Mouse (Mus musculus) frontal cortex, postnatal 14 days (tissue): ENCODE data around the gene Methig1.
"Not testable (repeated sequence)": the region's sequence is repeated elsewhere in the genome, so short reads cannot be mapped to it uniquely, and the experiment has no call there.

ENCODE experiments used
- DNase-seq, 2 experiments: peaks; one replicate each; pipeline ENCODE4 v3.0.0; 2022; ENCODE audit warnings: low spot score in 2 of 2

Gene Methig1

DNA sequence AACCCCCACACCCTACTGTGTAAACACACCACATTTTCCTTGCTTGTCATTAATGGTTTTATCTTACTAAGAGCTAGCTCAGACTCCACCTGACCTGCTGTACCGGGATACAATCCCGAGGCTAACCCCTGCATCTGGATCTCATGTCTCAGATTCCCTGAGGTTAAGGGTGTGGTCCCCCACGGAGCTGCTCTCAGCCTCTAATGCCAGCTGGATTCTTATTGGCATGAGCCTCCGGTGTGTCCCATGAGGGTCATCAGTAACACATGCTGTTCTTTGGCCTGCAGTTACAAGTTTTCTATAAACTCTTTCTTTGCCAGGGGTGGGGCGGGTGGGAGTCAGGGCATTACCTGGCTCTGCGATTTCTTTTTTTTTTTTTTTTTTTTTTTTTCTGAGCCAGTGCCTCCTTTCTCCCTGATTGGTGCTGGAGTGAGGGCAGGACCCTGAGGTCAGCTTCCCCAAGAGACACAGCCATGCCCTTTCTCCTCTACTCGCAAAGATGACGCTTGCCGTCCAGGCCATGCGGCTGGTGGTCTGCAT, at the start of gene Methig1, which contains the start of gene Mettl7a2:
TSS of gene Methig1 (plus strand) at position 439 of the 540 bp plus-strand sequence.
TSS of gene Mettl7a2 (plus strand) at position 490 of the 540 bp plus-strand sequence.
- no peak for DNase-seq

DNA sequence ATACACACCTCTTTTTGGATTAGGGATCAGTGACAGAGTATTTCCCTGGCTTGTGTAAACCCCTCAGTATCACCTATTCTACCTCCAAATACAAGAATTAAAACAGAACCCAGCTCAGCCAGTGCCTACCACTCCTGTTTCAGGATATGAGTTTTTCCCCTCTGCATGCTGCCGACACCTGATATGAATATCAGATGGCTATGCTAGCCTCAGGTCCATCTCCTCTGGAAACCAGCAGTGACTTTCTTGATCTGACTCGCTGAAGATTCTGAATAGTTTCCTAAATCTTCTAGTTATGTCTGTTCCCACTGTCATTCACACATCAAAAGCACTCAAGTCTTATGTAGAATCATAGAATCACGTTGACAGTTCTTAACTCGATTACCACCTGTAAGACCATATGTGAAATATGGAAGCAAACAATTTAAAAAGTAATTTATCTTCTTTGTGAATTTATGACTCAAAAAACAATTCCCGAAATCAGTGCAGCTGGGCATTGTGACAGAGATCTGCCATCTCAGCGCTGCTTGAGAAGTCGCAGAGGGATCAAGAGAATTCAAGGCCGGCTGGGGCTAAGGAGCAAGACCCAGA, 49.4 kb upstream of the Methig1 start:
- DNase-seq, result no peak

GRCm38 (mm10) chr15:100304019-100304991, 48.6 kb upstream of the Methig1 start, which contains the start of gene Mettl7a1:
Gene Mettl7a1, plus strand, starts transcription at chr15:100304140.
- peak; percentile 68 to 71 for DNase-seq

DNA sequence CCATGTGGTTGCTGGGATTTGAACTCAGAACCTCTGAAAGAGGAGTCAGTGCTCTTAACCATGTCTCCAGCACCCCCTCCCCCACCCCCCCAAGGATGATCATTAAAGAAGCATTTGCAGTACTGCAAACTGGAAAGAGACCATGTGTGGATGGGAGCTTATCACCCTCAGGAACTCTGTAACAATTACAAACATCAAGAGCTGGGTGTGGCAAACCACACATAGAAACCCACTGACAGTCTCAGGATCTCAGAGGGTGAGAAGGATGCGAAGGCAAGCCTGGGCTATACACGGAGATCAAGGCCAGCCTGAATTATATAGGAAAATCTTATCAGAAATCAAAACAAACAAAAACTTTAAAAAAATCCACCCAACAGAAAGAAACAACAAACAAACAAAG, 46.7 kb upstream of the Methig1 start:
- DNase-seq, result no peak

- DNase-seq, result not testable (repeated sequence)
Observed at GRCm38 (mm10) chr15:100307438-100308096, 45.4 kb upstream of the Methig1 start.

GRCm38 (mm10) chr15:100312346-100312745, 40.6 kb upstream of the Methig1 start:
- DNase-seq, result no peak

DNA sequence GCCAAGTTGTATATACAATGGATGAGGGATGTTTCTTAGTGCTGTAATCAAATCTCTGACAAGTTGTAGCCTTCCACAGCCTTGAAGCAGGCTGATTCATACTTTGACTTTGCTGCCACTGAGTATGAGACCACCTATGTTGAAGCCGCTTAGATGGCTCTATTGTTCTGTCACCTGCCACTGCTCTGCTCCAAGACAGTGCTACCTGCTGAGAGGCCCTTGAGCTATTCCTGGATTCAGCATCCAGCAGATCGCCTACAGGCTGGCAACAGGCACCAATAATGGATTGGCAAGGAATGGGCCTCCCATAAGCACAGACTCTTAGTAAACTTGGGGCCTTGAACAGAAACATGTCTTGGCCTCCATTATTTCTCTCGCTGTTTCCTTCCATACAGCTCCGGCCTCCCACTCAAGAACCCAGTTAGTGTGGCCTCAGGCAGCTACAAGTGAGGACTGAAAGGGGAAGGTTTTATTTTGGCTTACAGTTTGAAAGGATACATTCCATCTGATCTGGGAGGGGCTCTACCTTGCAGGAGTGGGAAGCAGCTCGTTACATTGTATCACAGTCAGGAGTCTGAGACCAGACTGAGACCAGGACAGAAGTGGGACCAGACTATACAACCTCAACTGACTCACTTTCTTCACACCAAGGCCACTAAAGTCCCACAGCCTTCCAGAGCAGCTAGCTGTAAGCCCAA, 38.4 kb upstream of the Methig1 start:
- no peak for DNase-seq

DNA sequence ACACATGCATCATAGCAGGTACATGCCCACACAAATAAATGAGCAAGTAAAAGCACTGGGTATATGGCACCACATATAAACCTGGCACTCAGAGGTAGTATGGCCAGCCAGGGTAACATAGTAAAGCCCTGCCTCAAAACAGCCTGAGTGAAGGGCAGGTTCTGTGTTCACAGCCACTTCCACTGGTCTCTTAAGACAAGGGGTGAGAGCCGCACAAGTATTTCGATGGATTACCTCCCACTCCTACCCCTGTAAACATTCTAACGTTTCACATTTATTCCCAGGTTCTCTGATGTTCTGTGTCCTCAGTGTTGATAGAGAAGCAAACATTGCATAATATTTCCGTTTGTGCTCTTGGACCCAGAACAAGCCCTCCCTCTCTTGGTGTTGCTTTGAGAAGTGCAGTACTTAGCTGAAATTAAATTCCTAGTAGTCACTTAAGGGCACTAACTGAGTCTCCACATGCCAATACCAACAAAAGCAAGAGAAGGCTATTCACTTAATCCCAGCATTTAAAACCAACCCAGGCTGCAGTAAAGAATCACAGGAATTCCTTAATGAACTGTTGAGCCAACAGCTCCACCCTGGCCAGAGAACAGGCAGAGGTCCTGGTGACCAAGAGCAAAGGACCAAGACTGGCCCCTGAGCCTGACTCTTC, 34.8 kb upstream of the Methig1 start:
- DNase-seq, result not testable (repeated sequence)

DNA sequence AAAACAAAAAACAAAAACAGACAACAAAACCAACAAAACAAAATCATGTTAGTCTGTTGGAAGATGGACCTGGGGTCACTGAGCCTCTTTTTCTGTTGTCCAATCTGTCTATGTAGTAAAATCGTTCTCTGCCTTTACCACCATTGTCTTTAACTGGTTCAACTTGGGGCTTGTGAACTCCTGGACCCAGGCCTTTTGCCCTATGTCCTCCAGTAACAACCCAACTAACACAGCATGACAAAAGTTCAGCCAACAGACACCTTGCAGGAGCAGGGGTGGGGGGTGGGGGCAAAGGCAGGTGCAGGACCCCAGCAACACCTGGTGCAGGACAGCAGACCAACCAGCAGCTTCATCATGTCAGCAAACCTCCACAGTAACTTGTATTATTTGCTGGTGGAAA, 33.1 kb upstream of the Methig1 start:
- no peak for DNase-seq

- no peak for DNase-seq
Observed at GRCm38 (mm10) chr15:100320295-100320905, 32.5 kb upstream of the Methig1 start.

GRCm38 (mm10) chr15:100321134-100321533, 31.8 kb upstream of the Methig1 start:
- DNase-seq, result no peak

GRCm38 (mm10) chr15:100324021-100324591, 28.8 kb upstream of the Methig1 start:
- no peak for DNase-seq

DNA sequence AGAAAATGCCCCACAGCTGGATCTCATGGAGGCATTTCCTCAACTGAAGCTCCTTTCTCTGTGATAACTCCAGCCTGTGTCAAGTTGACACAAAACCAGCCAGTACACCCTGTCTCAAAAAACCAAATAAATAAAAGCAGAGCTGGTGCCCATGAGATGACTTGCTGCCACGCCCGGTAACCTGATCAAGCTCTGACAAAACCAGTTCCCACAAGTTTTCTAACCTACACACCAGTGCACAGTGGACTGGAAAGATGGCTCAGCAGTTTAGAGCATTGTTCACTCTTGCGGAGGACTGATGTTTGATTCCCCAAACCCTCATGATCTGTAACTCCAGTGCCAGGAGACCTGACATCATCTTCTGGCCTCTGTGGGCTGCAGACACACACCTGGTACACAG, 27.7 kb upstream of the Methig1 start:
- DNase-seq, result no peak

DNA sequence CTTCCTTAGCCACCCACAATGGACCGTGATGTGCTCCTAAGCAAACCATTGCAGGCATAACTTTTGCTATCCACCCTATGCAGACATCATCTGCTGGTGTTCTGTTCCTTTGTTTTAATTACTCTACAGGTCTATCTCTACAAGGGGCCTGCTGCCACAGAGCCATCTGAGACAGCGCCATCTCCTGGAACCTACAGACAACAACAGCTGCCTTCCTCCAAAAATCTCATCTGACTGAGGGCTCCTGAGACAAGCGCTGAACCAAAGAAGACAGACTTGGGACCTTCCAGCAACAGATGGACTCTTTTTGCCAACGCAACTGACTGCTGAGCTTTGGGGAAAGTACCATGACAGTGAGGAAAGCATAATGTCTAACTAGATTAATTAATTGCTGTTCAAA, 24.9 kb upstream of the Methig1 start:
- not testable (repeated sequence) for DNase-seq

DNA sequence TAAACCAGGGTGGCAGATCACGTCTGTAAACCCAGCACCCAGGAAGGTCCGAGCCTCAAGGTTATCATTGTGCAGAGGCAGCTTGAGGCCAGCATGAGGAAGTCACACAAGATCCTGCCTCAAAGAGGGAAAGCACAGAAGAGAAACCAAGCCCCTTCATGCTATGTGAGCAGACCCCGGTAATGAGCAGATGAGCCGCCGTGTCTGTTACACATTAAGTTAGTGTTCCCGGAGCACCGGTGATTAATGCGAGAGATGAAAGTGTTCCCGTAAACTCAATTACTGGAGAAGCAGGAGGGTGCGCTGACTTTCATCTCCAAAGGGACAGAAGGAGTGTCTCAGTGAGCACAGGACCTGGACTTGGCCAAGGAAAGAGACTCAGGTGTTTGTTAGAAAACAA, 23.6 kb upstream of the Methig1 start:
- not testable (repeated sequence) for DNase-seq

- DNase-seq, result no peak
Observed at GRCm38 (mm10) chr15:100330739-100331138, 22.2 kb upstream of the Methig1 start.

- DNase-seq, result not testable (repeated sequence)
Observed at GRCm38 (mm10) chr15:100332077-100332961, 20.6 kb upstream of the Methig1 start.

GRCm38 (mm10) chr15:100334629-100335028, 18.3 kb upstream of the Methig1 start, which contains the start of gene Mettl7a3:
Gene Mettl7a3, plus strand, starts transcription at chr15:100334929.
- DNase-seq, result no peak

DNA sequence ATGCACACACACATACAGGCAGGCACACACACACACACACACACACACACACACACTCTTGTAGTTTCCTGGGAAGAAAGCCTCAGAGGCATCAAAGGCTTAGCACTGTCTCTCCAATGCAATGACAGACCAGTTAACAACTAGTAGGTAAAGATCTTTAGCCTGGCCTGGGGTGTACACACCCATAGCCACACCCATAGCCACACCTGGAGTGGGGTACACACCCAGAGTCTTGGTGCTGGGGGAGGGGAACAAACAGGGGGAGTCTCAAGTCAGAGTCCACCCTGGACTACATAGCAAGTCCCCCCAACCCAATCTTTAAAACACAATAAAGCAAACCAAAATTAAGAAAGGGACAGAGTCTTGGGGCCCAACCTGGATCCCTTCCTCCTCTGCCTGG, 15.6 kb upstream of the Methig1 start:
- DNase-seq, result not testable (repeated sequence)
